Mouse (Mus musculus) myocyte (in vitro differentiated cells): ENCODE measurements around the gene Prdm5.

ENCODE experiments used
- E2F4 ChIP-seq: IDR thresholded peaks from one replicate; pipeline ENCODE4 v1.6.1; 2011; ENCODE audit warnings: mild to moderate bottlenecking, control low read depth, moderate library complexity; ENCODE audit not compliant: insufficient read depth
- MAX ChIP-seq: IDR thresholded peaks from one replicate; pipeline ENCODE4 v1.6.1; 2011; ENCODE audit warnings: low read depth, mild to moderate bottlenecking, control low read depth
- MYOG ChIP-seq, 3 experiments: IDR thresholded peaks; one replicate each; pipeline ENCODE4 v1.6.1; 2011; ENCODE audit warnings: control low read depth in 2 of 3, low read depth in 2 of 3, mild to moderate bottlenecking in 2 of 3; ENCODE audit not compliant: insufficient read length in 2 of 3, control insufficient read depth in 1 of 3, insufficient read depth in 1 of 3
- POLR2A ChIP-seq: IDR thresholded peaks from one replicate; pipeline ENCODE4 v1.6.1; 2011; ENCODE audit warnings: low read depth, mild to moderate bottlenecking, control low read depth, moderate library complexity; ENCODE audit not compliant: insufficient read length
- POLR2AphosphoS2 ChIP-seq: IDR thresholded peaks from one replicate; pipeline ENCODE4 v1.6.1; 2011; ENCODE audit warnings: low read depth, control low read depth; ENCODE audit not compliant: insufficient read length
- TCF12 ChIP-seq: IDR thresholded peaks from one replicate; pipeline ENCODE4 v1.6.1; 2011; ENCODE audit warnings: mild to moderate bottlenecking, control low read depth; ENCODE audit not compliant: poor library complexity, insufficient read depth, severe bottlenecking

DNA sequence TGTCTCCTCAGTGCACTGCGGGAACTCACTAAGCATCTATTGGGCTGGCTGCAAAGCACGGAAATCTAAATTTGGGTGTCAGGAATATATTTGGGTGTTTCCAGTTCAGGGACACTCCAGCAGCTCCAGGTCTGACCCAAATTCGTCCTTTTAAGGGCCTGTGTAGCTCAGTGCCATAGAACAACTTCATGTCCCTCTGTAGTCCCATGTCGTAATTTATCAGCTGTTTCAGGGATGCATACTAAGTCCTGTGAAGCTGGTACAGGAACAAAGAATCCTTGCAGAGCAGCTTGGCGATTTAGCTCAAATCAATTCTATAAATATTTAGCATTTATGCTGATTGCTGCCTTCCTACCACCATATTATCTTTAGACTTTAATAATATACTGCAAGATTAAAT is 136.6 kb downstream of the Prdm5 start:
- no peak for TF ChIP-seq MYOG (IDR thresholded peaks at IDR 0.05; ENCODE audit: control insufficient read depth in 1 of 3, insufficient read depth in 1 of 3, insufficient read length in 2 of 3, low read depth in 2 of 3)
- TF ChIP-seq E2F4 = no peak
- no peak for TF ChIP-seq POLR2A
- no peak for TF ChIP-seq MAX
- TF ChIP-seq TCF12 = no peak
- TF ChIP-seq POLR2AphosphoS2 = no peak
